Mouse (Mus musculus) adrenal gland, postnatal 36 days (tissue): ENCODE results near the gene Slc16a9. TPM values are rescaled to one million over a fixed set of nuclear protein-coding genes. Genes with fewer than 3 reads are reported as not detected.

Source experiments
- DNase-seq, 2 experiments: peaks; one replicate each; pipeline ENCODE4 v3.0.0; 2021; ENCODE audit warnings: mixed read lengths in 1 of 2
- total RNA-seq, 2 experiments: library from RNA; stranded (reverse); gene quantifications; 2 replicates each; pipeline ENCODE4 v1.2.3; 2021

Gene Slc16a9
- total RNA-seq, 2 experiments from 2014 or later, result 5.5 to 12.9 TPM

- peak; percentile 36 to 48 for DNase-seq
Observed at GRCm38 (mm10) chr10:70299653-70300052, 54.8 kb downstream of the Slc16a9 start.

GRCm38 (mm10) chr10:70301190-70301589 is 56.3 kb downstream of the Slc16a9 start:
- no peak for DNase-seq

GRCm38 (mm10) chr10:70303203-70303602 is 58.3 kb downstream of the Slc16a9 start:
- no peak for DNase-seq

- no peak for DNase-seq
Observed at GRCm38 (mm10) chr10:70305683-70306082, 60.8 kb downstream of the Slc16a9 start.

GRCm38 (mm10) chr10:70309416-70309815 is 64.5 kb downstream of the Slc16a9 start:
- no peak for DNase-seq

- no peak for DNase-seq
Observed at GRCm38 (mm10) chr10:70310646-70311045, 65.7 kb downstream of the Slc16a9 start.

- no peak for DNase-seq
Observed at GRCm38 (mm10) chr10:70315895-70316294, 71.0 kb downstream of the Slc16a9 start.

GRCm38 (mm10) chr10:70316856-70317255 is 72.0 kb downstream of the Slc16a9 start:
- no peak for DNase-seq

GRCm38 (mm10) chr10:70317394-70317965 is 72.6 kb downstream of the Slc16a9 start:
- DNase-seq, result no peak

- peak; percentile 11 to 54 for DNase-seq
Observed at GRCm38 (mm10) chr10:70318630-70319029, 73.7 kb downstream of the Slc16a9 start.

GRCm38 (mm10) chr10:70325518-70325917 is 80.6 kb downstream of the Slc16a9 start:
- DNase-seq, result no peak

- DNase-seq, result no peak
Observed at GRCm38 (mm10) chr10:70327331-70327730, 82.4 kb downstream of the Slc16a9 start.

GRCm38 (mm10) chr10:70328139-70328538 is 83.2 kb downstream of the Slc16a9 start:
- no peak for DNase-seq

Other genes starting within 250 kb of the Slc16a9 start
- 10 to 100 TPM; 50.2 to 98.3 TPM for gene Ccdc6, start 148.0 kb upstream of the Slc16a9 start, total RNA-seq
- gene Mrln, start 40.4 kb upstream of the Slc16a9 start, total RNA-seq, result not detected
- 10 to 100 TPM; 15.2 to 26.3 TPM for gene Fam13c, start 195.4 kb downstream of the Slc16a9 start, total RNA-seq